Mouse (Mus musculus) hindbrain, embryonic 14.5 days (tissue): ENCODE results near the gene Soga1. TPM values are rescaled to one million over a fixed set of nuclear protein-coding genes. Genes with fewer than 3 reads are reported as not detected.

Experiments used
- ATAC-seq: fragments of 200-750 bp; cut with Nextera tagmentation; 2 replicates; pipeline ENCODE4 v1.8.0; 2017; ENCODE audit warnings: moderate number of reproducible peaks, mild to moderate bottlenecking, moderate TSS enrichment, moderate library complexity; ENCODE audit not compliant: low FRiP score
- DNase-seq: peaks from one replicate; pipeline ENCODE4 v3.0.0-alpha.2; 2015; ENCODE audit warnings: low spot score
- H3K27ac ChIP-seq: fragments of 300-500 bp; sonication (generic); 2 replicates; pipeline ENCODE4 v1.5.1; 2014; ENCODE audit warnings: mild to moderate bottlenecking, moderate library complexity
- H3K27me3 ChIP-seq: fragments of 300-500 bp; sonication (generic); 2 replicates; pipeline ENCODE4 v1.6.1; 2014; ENCODE audit warnings: mild to moderate bottlenecking, low read length, mixed read lengths; ENCODE audit not compliant: control insufficient read depth, insufficient read depth
- H3K36me3 ChIP-seq: fragments of 300-500 bp; sonication (generic); replicated peaks from 2 replicates; pipeline ENCODE4 v1.6.1; 2014; ENCODE audit not compliant: control insufficient read depth, insufficient read depth
- H3K4me1 ChIP-seq: fragments of 300-500 bp; sonication (generic); replicated peaks from 2 replicates; pipeline ENCODE4 v1.6.1; 2014; ENCODE audit warnings: antibody characterized with exemption, low read length, mixed read lengths; ENCODE audit not compliant: control insufficient read depth, insufficient read depth
- H3K4me2 ChIP-seq: fragments of 300-500 bp; sonication (generic); replicated peaks from 2 replicates; pipeline ENCODE4 v1.6.1; 2014; ENCODE audit warnings: mild to moderate bottlenecking, moderate library complexity
- H3K4me3 ChIP-seq: fragments of 300-500 bp; sonication (generic); replicated peaks from 2 replicates; pipeline ENCODE4 v1.5.1; 2014; ENCODE audit warnings: mild to moderate bottlenecking, low read length
- H3K9ac ChIP-seq: fragments of 300-500 bp; sonication (generic); 2 replicates; pipeline ENCODE4 v1.6.1; 2014
- H3K9me3 ChIP-seq: fragments of 300-500 bp; sonication (generic); 2 replicates; pipeline ENCODE4 v1.6.1; 2016; ENCODE audit warnings: low read length; ENCODE audit not compliant: control insufficient read depth
- WGBS: fragments of 180-500 bp; shearing (Covaris S2); extraction: QIAGEN DNeasy Blood & Tissue Kit; methylation state at CpG from one replicate; pipeline ENCODE4 v1.1.7; 2014; 5-methylcytosine and 5-hydroxymethylcytosine counted together
- polyA plus RNA-seq: library from polyadenylated mRNA; unstranded; fragments of >200 nt; fragmentation: Nextera tagmentation; extraction: Ambion mirVana; gene quantifications from 2 replicates; pipeline ENCODE4 v1.2.1, GENCODE M21; 2014

The Soga1 gene
- polyA plus RNA-seq, 1 experiment from 2014 or later, result 9.7 TPM

GRCm38 (mm10) chr2:157059166-157059565 is 19.9 kb downstream of the Soga1 start:
- 60% methylated on average over 8 of the region's 8 CpGs for WGBS
- ATAC-seq, result no peak
- Histone ChIP-seq H3K9ac (no peak overlapping the region), H3K9me3 (no peaks in the 10 kb centered on the region), H3K27ac (peak overlapping the region; percentile 85), H3K4me3 (no peak overlapping the region), H3K27me3 (no peaks in the 10 kb centered on the region), H3K4me1 (peaks cover 22% of the 10 kb centered on the region), H3K36me3 (peaks cover 56% of the 10 kb centered on the region), H3K4me2 (no peak overlapping the region)
- no peak for DNase-seq

- Histone ChIP-seq H3K27ac (peak overlapping the region; percentile 85), H3K4me1 (peaks cover 15% of the 10 kb centered on the region), H3K36me3 (peaks cover 57% of the 10 kb centered on the region), H3K4me3 (no peak overlapping the region), H3K27me3 (no peaks in the 10 kb centered on the region), H3K9ac (no peak overlapping the region), H3K4me2 (0 out of 2 replicates have a peak overlapping the region, but pooled peaks have one; percentile 31), H3K9me3 (no peaks in the 10 kb centered on the region)
- DNase-seq, result peak; percentile 61
- peak; percentile 80 for ATAC-seq
- 6% methylated on average over 16 of the region's 18 CpGs for WGBS
Observed at GRCm38 (mm10) chr2:157058342-157058998, 20.6 kb downstream of the Soga1 start.

- Histone ChIP-seq H3K27ac (peak overlapping the region; percentile 85; the same call in 1 of the 2 replicates), H3K9ac (no peak overlapping the region), H3K4me1 (peaks cover 12% of the 10 kb centered on the region), H3K9me3 (no peaks in the 10 kb centered on the region), H3K27me3 (no peaks in the 10 kb centered on the region), H3K36me3 (peaks cover 63% of the 10 kb centered on the region), H3K4me2 (no peak overlapping the region), H3K4me3 (no peak overlapping the region)
- 77% methylated on average over 4 of the region's 4 CpGs for WGBS
- DNase-seq, result no peak
- no peak for ATAC-seq
Observed at GRCm38 (mm10) chr2:157057758-157058157, 21.3 kb downstream of the Soga1 start.

- Histone ChIP-seq H3K27ac (no peak overlapping the region), H3K27me3 (no peaks in the 10 kb centered on the region), H3K4me3 (no peak overlapping the region), H3K9me3 (no peaks in the 10 kb centered on the region), H3K9ac (no peak overlapping the region), H3K4me2 (no peak overlapping the region), H3K36me3 (peaks cover 69% of the 10 kb centered on the region), H3K4me1 (peaks cover 12% of the 10 kb centered on the region)
- WGBS, result 88% methylated on average over 3 of the region's 3 CpGs
- DNase-seq (no peak), ATAC-seq (no peak)
Observed at GRCm38 (mm10) chr2:157057186-157057585, 21.9 kb downstream of the Soga1 start.

- ATAC-seq (no peak), DNase-seq (no peak)
- 85% methylated on average over 6 of the region's 6 CpGs for WGBS
- Histone ChIP-seq H3K36me3 (peaks cover 71% of the 10 kb centered on the region), H3K4me1 (peaks cover 18% of the 10 kb centered on the region), H3K4me2 (no peak overlapping the region), H3K27me3 (no peaks in the 10 kb centered on the region), H3K4me3 (no peak overlapping the region), H3K27ac (no peak overlapping the region), H3K9me3 (no peaks in the 10 kb centered on the region), H3K9ac (no peak overlapping the region)
Observed at GRCm38 (mm10) chr2:157055721-157056120, 23.3 kb downstream of the Soga1 start.

GRCm38 (mm10) chr2:157054816-157055215 is 24.2 kb downstream of the Soga1 start:
- Histone ChIP-seq H3K9ac (no peak overlapping the region), H3K4me1 (peaks cover 27% of the 10 kb centered on the region), H3K27me3 (no peaks in the 10 kb centered on the region), H3K4me3 (no peak overlapping the region), H3K4me2 (no peak overlapping the region), H3K36me3 (peaks cover 64% of the 10 kb centered on the region), H3K27ac (0 out of 2 replicates have a peak overlapping the region, but pooled peaks have one; percentile 27), H3K9me3 (no peaks in the 10 kb centered on the region)
- ATAC-seq, result peak; percentile 29; the same call in 1 of the 2 replicates
- no peak for DNase-seq
- WGBS, result 54% methylated on average over 5 of the region's 5 CpGs

- Histone ChIP-seq H3K4me2 (no peak overlapping the region), H3K4me3 (no peak overlapping the region), H3K36me3 (peaks cover 59% of the 10 kb centered on the region), H3K4me1 (peaks cover 32% of the 10 kb centered on the region), H3K9ac (no peak overlapping the region), H3K27ac (no peak overlapping the region), H3K27me3 (no peaks in the 10 kb centered on the region), H3K9me3 (no peaks in the 10 kb centered on the region)
- 93% methylated on average over 8 of the region's 8 CpGs for WGBS
- no peak for ATAC-seq
- no peak for DNase-seq
Observed at GRCm38 (mm10) chr2:157054297-157054696, 24.8 kb downstream of the Soga1 start.

GRCm38 (mm10) chr2:157053787-157054186 is 25.3 kb downstream of the Soga1 start:
- Histone ChIP-seq H3K9ac (no peak overlapping the region), H3K4me3 (no peak overlapping the region), H3K9me3 (no peaks in the 10 kb centered on the region), H3K4me1 (peaks cover 34% of the 10 kb centered on the region), H3K4me2 (no peak overlapping the region), H3K27ac (no peak overlapping the region), H3K36me3 (peaks cover 54% of the 10 kb centered on the region), H3K27me3 (no peaks in the 10 kb centered on the region)
- 71% methylated on average over 4 of the region's 4 CpGs for WGBS
- ATAC-seq, result no peak
- DNase-seq, result no peak

GRCm38 (mm10) chr2:157053124-157053523 is 25.9 kb downstream of the Soga1 start:
- no peak for DNase-seq
- Histone ChIP-seq H3K4me2 (no peak overlapping the region), H3K9me3 (no peaks in the 10 kb centered on the region), H3K9ac (no peak overlapping the region), H3K4me1 (peaks cover 34% of the 10 kb centered on the region), H3K27me3 (no peaks in the 10 kb centered on the region), H3K36me3 (peaks cover 52% of the 10 kb centered on the region), H3K4me3 (no peak overlapping the region), H3K27ac (no peak overlapping the region)
- ATAC-seq, result no peak
- 95% methylated on average over 5 of the region's 5 CpGs for WGBS
